Mouse (Mus musculus) lung, embryonic 14.5 days (tissue): ENCODE results near the gene Dynlt1c. TPM values are rescaled to one million over a fixed set of nuclear protein-coding genes. Genes with fewer than 3 reads are reported as not detected.
A peak's percentile ranks its signal among the peaks of the same experiment; 100 is the strongest.
"Not testable (repeated sequence)": the region's sequence is repeated elsewhere in the genome, so short reads cannot be mapped to it uniquely, and the experiment has no call there.

Experiments used
- ATAC-seq: fragments of 200-750 bp; cut with Nextera tagmentation; 2 replicates; pipeline ENCODE4 v1.8.0; 2017; ENCODE audit warnings: mild to moderate bottlenecking, moderate TSS enrichment, moderate library complexity; ENCODE audit not compliant: insufficient read depth
- DNase-seq: peaks from one replicate; pipeline ENCODE4 v3.0.0-alpha.2; 2015
- H3K27ac ChIP-seq: fragments of 300-500 bp; sonication (generic); 2 replicates; pipeline ENCODE4 v1.5.1; 2014; ENCODE audit warnings: low read depth, mild to moderate bottlenecking, moderate library complexity
- H3K27me3 ChIP-seq: fragments of 300-500 bp; sonication (generic); 2 replicates; pipeline ENCODE4 v1.6.1; 2014; ENCODE audit warnings: low read length, control low read depth; ENCODE audit not compliant: insufficient read depth
- H3K36me3 ChIP-seq: fragments of 300-500 bp; sonication (generic); 2 replicates; pipeline ENCODE4 v1.6.1; 2014; ENCODE audit warnings: control low read depth; ENCODE audit not compliant: insufficient read depth
- H3K4me1 ChIP-seq: fragments of 300-500 bp; sonication (generic); 2 replicates; pipeline ENCODE4 v1.6.1; 2014; ENCODE audit warnings: antibody characterized with exemption, control low read depth; ENCODE audit not compliant: insufficient read depth
- H3K4me2 ChIP-seq: fragments of 300-500 bp; sonication (generic); 2 replicates; pipeline ENCODE4 v1.6.1; 2014; ENCODE audit warnings: mild to moderate bottlenecking
- H3K4me3 ChIP-seq: fragments of 300-500 bp; sonication (generic); 2 replicates; pipeline ENCODE4 v1.5.1; 2014; ENCODE audit warnings: low read depth, low read length
- H3K9ac ChIP-seq: fragments of 300-500 bp; sonication (generic); 2 replicates; pipeline ENCODE4 v1.6.1; 2014
- H3K9me3 ChIP-seq: fragments of 300-500 bp; sonication (generic); 2 replicates; pipeline ENCODE4 v1.6.1; 2016; ENCODE audit warnings: low read depth, low read length, control low read depth
- CTCF ChIP-seq: IDR thresholded peaks from 2 replicates; pipeline ENCODE4 v1.5.1; 2016; ENCODE audit warnings: antibody characterized with exemption, low read depth
- WGBS: fragments of 180-500 bp; shearing (Covaris S2); extraction: QIAGEN DNeasy Blood & Tissue Kit; methylation state at CpG from one replicate; pipeline ENCODE4 v1.1.7; 2014; 5-methylcytosine and 5-hydroxymethylcytosine counted together
- polyA plus RNA-seq: library from polyadenylated mRNA; unstranded; fragments of >200 nt; fragmentation: Nextera tagmentation; extraction: Ambion mirVana; gene quantifications from 2 replicates; pipeline ENCODE4 v1.2.1, GENCODE M21; 2014

Dynlt1c gene
- polyA plus RNA-seq, 1 experiment from 2014 or later = 41.1 TPM

GRCm38 (mm10) chr17:6636861-6637260 lies 35.4 kb downstream of the Dynlt1c start:
- no peak for TF ChIP-seq CTCF
- H3K36me3 ChIP-seq = no peaks in the 10 kb centered on the region
- 0 out of 2 replicates have a peak, but pooled peaks cover 4% of the 10 kb centered on the region for H3K9me3 ChIP-seq
- no peak overlapping the region for H3K9ac ChIP-seq
- DNase-seq = no peak
- H3K4me2 ChIP-seq = no peak overlapping the region
- no peak overlapping the region for H3K4me3 ChIP-seq
- ATAC-seq = no peak
- 73% methylated on average over 5 of the region's 5 CpGs for WGBS
- H3K27ac ChIP-seq = no peak overlapping the region
- no peaks in the 10 kb centered on the region for H3K4me1 ChIP-seq
- H3K27me3 ChIP-seq = no peaks in the 10 kb centered on the region

GRCm38 (mm10) chr17:6637434-6637833 lies 36.0 kb downstream of the Dynlt1c start:
- ATAC-seq = not testable (repeated sequence)
- WGBS = 96% methylated on average over 4 of the region's 4 CpGs

GRCm38 (mm10) chr17:6638444-6638843 lies 37.0 kb downstream of the Dynlt1c start:
- not testable (repeated sequence) for H3K4me3 ChIP-seq, H3K27me3 ChIP-seq, H3K27ac ChIP-seq, H3K4me1 ChIP-seq, H3K4me2 ChIP-seq, H3K9me3 ChIP-seq, ATAC-seq, DNase-seq, H3K9ac ChIP-seq, H3K36me3 ChIP-seq
- WGBS = 90% methylated on average over 8 of the region's 8 CpGs

More at GRCm38 (mm10) chr17:6637434-6637833, 36.0 kb downstream of the Dynlt1c start:
- H3K27ac ChIP-seq, H3K4me2 ChIP-seq, H3K4me1 ChIP-seq, H3K4me3 ChIP-seq, DNase-seq, H3K9me3 ChIP-seq, H3K27me3 ChIP-seq, H3K36me3 ChIP-seq, H3K9ac ChIP-seq: not testable (repeated sequence)

GRCm38 (mm10) chr17:6639486-6639885 lies 38.0 kb downstream of the Dynlt1c start:
- H3K36me3 ChIP-seq, H3K9me3 ChIP-seq, H3K27ac ChIP-seq, H3K4me1 ChIP-seq, H3K4me3 ChIP-seq, H3K9ac ChIP-seq, H3K27me3 ChIP-seq, ATAC-seq, DNase-seq, H3K4me2 ChIP-seq: not testable (repeated sequence)
- WGBS = 91% methylated on average over 11 of the region's 21 CpGs

GRCm38 (mm10) chr17:6640044-6640637 lies 38.7 kb downstream of the Dynlt1c start:
- not testable (repeated sequence) for H3K4me1 ChIP-seq, ATAC-seq, H3K4me2 ChIP-seq, H3K27ac ChIP-seq, DNase-seq, H3K27me3 ChIP-seq, H3K4me3 ChIP-seq, H3K9ac ChIP-seq, H3K36me3 ChIP-seq, H3K9me3 ChIP-seq
- WGBS = 84% methylated on average over 10 of the region's 10 CpGs

GRCm38 (mm10) chr17:6640771-6641429 lies 39.4 kb downstream of the Dynlt1c start:
- ATAC-seq (peak; percentile 89), DNase-seq (peak; percentile 30)
- H3K9me3 ChIP-seq, H3K4me1 ChIP-seq, H3K27me3 ChIP-seq, H3K4me2 ChIP-seq, H3K36me3 ChIP-seq, H3K4me3 ChIP-seq, H3K9ac ChIP-seq: not testable (repeated sequence)
- 69% methylated on average over 14 of the region's 14 CpGs for WGBS
- H3K27ac ChIP-seq = peak overlapping the region; percentile 36; the same call in 1 of the 2 replicates

GRCm38 (mm10) chr17:6644210-6644609 lies 42.7 kb downstream of the Dynlt1c start:
- H3K27me3 ChIP-seq, H3K27ac ChIP-seq, H3K4me2 ChIP-seq, H3K9me3 ChIP-seq, H3K4me1 ChIP-seq, H3K4me3 ChIP-seq, H3K36me3 ChIP-seq, H3K9ac ChIP-seq, DNase-seq, ATAC-seq: not testable (repeated sequence)
- WGBS = 81% methylated on average over 7 of the region's 9 CpGs

- not testable (repeated sequence) for H3K27ac ChIP-seq, ATAC-seq, H3K4me2 ChIP-seq, H3K36me3 ChIP-seq, H3K4me3 ChIP-seq, H3K4me1 ChIP-seq, H3K27me3 ChIP-seq, H3K9me3 ChIP-seq, H3K9ac ChIP-seq, DNase-seq
- WGBS = 82% methylated on average over 4 of the region's 4 CpGs
These were observed 43.2 kb downstream of the Dynlt1c start for GRCm38 (mm10) chr17:6644673-6645072.

- not testable (repeated sequence) for H3K9ac ChIP-seq, H3K27me3 ChIP-seq, H3K4me1 ChIP-seq, H3K27ac ChIP-seq, ATAC-seq, DNase-seq, H3K9me3 ChIP-seq, H3K4me2 ChIP-seq, H3K36me3 ChIP-seq, H3K4me3 ChIP-seq
- WGBS = 81% methylated on average over 3 of the region's 4 CpGs
These were observed 44.2 kb downstream of the Dynlt1c start for GRCm38 (mm10) chr17:6645668-6646067.

- not testable (repeated sequence) for H3K9ac ChIP-seq, H3K27me3 ChIP-seq, ATAC-seq, H3K4me2 ChIP-seq, H3K36me3 ChIP-seq, DNase-seq, H3K4me1 ChIP-seq, H3K4me3 ChIP-seq, H3K27ac ChIP-seq, H3K9me3 ChIP-seq
- WGBS = 96% methylated on average over 8 of the region's 8 CpGs
These were observed 45.4 kb downstream of the Dynlt1c start for GRCm38 (mm10) chr17:6646841-6647240.
